Mouse (Mus musculus) lung, postnatal 10 days (tissue): Measurements from ENCODE around the gene Olfr1015.

Experiments
- DNase-seq: peaks from one replicate; pipeline ENCODE4 v3.0.0; 2021

Gene Olfr1015

GRCm38 (mm10) chr2:85781717-85782116, at the start of gene Olfr1015:
Gene Olfr1015, plus strand, starts transcription at chr2:85782017.
- no peak for DNase-seq

DNA sequence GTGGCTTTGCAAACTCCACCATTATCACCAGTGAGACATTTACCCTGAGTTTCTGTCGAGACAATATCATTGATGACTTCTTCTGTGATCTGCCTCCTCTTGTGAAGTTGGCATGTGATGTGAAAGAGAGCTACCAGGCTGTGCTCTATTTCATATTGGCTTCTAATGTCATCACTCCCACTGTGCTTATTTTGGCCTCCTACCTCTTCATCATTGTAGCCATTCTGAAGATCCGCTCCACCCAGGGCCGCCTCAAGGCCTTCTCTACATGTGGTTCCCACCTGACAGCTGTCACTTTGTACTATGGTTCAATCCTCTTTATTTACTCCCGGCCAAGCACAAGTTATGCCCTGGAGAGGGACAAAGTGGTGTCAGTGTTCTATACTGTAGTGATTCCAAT, 28.0 kb upstream of the Olfr1015 start:
- no peak for DNase-seq

- DNase-seq = no peak
Measured at GRCm38 (mm10) chr2:85762666-85763065, 19.2 kb upstream of the Olfr1015 start, which contains the start of gene Olfr1012. Gene Olfr1012, minus strand, starts transcription at chr2:85762766.

- DNase-seq = no peak
Measured at GRCm38 (mm10) chr2:85766798-85767197, 15.0 kb upstream of the Olfr1015 start, which contains the start of gene Olfr1013. Gene Olfr1013, plus strand, starts transcription at chr2:85767098.

GRCm38 (mm10) chr2:85772413-85772812, 9.4 kb upstream of the Olfr1015 start, which contains the start of gene Olfr1014:
Gene Olfr1014, plus strand, starts transcription at chr2:85772713.
- no peak for DNase-seq

- DNase-seq = no peak
Measured at GRCm38 (mm10) chr2:85792331-85792730, 10.5 kb downstream of the Olfr1015 start.

GRCm38 (mm10) chr2:85802444-85802843, 20.6 kb downstream of the Olfr1015 start, which contains the start of gene Olfr1016:
Gene Olfr1016, minus strand, starts transcription at chr2:85802544.
- DNase-seq = no peak

GRCm38 (mm10) chr2:85804501-85804900, 22.7 kb downstream of the Olfr1015 start:
- DNase-seq = no peak

DNA sequence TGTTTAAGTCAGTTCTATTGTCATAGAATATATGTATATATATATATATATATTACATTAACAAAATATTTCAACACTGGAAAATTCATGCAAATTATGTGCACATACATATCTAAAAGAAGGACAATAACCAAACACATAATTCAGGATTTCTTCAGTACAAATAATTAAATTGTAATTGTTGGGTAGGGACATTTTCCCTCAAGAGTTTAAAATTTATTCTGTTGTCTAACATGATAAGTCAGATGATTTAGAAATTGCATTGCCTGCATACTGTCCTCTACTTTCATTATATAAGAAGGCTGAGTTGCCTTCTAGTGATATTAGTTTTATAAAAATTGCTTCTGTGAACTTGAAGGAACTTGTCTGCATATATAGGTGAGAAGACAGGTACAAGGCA, 36.4 kb downstream of the Olfr1015 start, which contains the start of gene Olfr1018:
Olfr1018 (plus strand) TSS at position 301 of the 400 bp plus-strand sequence.
- no peak for DNase-seq
